Mouse (Mus musculus) large intestine, adult 2 months (tissue): ENCODE measurements around the gene Guca2a. TPM values are rescaled to one million over a fixed set of nuclear protein-coding genes. Genes with fewer than 3 reads are reported as not detected.

Source experiments
- DNase-seq: peaks from one replicate; pipeline ENCODE4 v3.0.0-alpha.2; 2012; ENCODE audit warnings: low read depth, low spot score
- WGBS: fragments of 180-500 bp; shearing (Covaris S2); methylation state at CpG from one replicate; pipeline ENCODE4 v1.1.7; 2018; 5-methylcytosine and 5-hydroxymethylcytosine counted together
- polyA plus RNA-seq: library from polyadenylated mRNA; depleted of rRNA; stranded (reverse); fragments of >200 nt; gene quantifications from 2 replicates; pipeline ENCODE4 v1.2.3, GENCODE M21; 2012; rRNA removed

Gene Guca2a
- polyA plus RNA-seq, 1 experiment: 1,717 TPM

DNA sequence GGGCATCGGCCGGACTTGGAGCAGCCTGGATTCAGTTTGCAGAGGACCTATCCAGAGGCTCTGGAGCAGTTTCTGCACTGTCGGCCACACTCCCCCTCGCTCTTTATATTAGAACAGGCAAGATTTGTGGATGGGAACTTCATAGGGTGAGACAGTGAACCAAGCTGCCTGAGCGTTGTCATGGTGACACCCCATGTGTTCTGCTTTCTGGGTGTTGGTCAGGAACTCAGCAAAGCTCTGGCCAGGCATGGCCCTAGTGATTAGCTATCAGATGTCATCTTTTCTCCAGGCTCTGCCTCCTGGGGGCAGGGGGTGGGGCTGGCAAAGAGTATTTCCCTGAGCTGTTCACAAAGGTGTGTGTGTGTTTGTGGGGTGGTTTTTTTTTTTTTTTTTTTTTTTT lies 45.1 kb downstream of the Guca2a start:
- 61% methylated on average over 5 of the region's 5 CpGs for WGBS
- no peak for DNase-seq

- no peak for DNase-seq
- WGBS: 95% methylated on average over 2 of the region's 2 CpGs
Observed at GRCm38 (mm10) chr4:119685746-119686145, 48.2 kb downstream of the Guca2a start.

Other genes starting within 250 kb of the Guca2a start
- gene Ccdc30, start 222.2 kb upstream of the Guca2a start, polyA plus RNA-seq: 0.11 and 0.14 TPM in 2 replicates
- gene Ppcs, start 215.3 kb upstream of the Guca2a start, polyA plus RNA-seq: 16.4 and 25.5 TPM in 2 replicates
- gene Zmynd12, start 214.9 kb upstream of the Guca2a start, polyA plus RNA-seq: 0.07 and 0.20 TPM in 2 replicates
- 0.14 and 0.23 TPM in 2 replicates for gene Rimkla, start 145.1 kb upstream of the Guca2a start, polyA plus RNA-seq
- 7.7 and 16.1 TPM in 2 replicates for gene Foxj3, start 100.7 kb upstream of the Guca2a start, polyA plus RNA-seq
- gene Frg2f1, start 98.2 kb upstream of the Guca2a start, polyA plus RNA-seq: 1.6 and 2.4 TPM in 2 replicates
- gene Guca2b, start 21.2 kb downstream of the Guca2a start, polyA plus RNA-seq: 722 and 1,616 TPM in 2 replicates
- 4.4 and 5.4 TPM in 2 replicates for gene Hivep3, start 96.1 kb downstream of the Guca2a start, polyA plus RNA-seq